Mouse (Mus musculus) kidney, adult 9 months (tissue): Measurements from ENCODE around the gene Tsen2.

Experiments
- DNase-seq: peaks from one replicate; pipeline ENCODE4 v3.0.0; 2022

Tsen2 gene

DNA sequence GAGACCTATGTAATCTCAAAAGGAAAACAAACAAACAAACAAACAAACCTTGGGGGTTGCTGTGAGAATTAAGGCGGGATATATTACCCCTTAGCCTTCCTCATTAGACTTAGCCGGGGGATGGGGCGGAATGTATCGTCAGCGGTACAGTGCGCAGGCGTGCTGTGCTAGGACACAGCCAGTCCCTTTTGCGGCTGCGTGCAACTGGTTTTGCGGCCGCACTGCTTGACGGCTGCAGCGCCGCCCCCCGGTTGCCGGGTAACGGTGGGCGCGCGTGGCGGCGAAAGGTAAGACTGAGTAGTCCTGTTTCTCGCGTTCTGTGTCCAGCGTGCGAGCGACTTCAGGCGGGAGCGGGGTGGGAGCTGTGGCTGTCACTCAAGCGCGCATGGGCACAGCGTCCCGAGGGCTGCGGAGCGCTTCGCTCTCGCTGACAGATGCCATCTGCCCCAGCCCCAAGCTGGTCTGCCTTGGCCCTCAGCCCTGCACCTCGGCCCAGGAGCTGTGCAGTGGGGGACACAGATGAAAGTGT, at the start of gene Tsen2:
TSS of gene Tsen2 (plus strand) at position 223 of the 529 bp plus-strand sequence.
- peak; percentile 98 for DNase-seq

DNA sequence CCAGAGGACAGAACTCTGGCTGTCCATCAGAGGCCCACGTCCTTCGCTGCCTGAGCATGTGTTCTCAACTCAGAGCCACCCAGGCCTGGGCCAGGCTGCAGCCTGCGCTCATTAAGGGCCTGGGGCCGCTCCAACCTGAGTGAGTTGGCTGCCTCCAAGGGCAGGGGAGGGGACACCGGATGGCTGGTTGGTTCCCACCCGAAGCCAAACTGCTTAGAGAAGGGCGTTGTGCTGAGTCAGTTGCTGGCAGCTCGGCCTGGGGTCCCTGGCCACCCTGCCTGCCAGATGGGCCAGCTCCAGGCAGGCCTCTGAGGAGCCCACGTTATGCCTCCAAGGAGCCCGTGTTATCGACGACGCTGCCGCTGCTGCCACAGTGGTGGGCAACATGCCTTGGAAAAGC, 44.9 kb upstream of the Tsen2 start:
- no peak for DNase-seq

DNA sequence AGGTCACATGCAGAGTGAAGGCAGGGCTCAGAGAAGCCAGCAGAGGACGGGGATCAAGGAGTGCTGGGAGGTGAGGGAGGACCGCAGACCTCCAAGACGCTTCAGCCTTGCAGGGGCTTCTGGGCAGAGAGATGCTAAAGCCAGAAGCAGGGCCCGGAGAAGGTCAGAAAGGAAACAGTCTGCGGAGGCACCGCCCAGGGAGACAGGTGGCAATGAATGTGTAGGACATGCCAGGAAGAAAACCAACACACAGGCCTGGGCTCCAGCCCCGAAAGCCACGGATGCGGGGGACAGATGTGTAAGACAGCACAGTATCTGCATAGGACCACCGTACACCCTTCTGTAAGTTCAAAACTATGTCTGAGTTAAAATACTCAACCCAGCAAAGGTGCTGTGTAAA, 44.2 kb upstream of the Tsen2 start:
- no peak for DNase-seq

DNA sequence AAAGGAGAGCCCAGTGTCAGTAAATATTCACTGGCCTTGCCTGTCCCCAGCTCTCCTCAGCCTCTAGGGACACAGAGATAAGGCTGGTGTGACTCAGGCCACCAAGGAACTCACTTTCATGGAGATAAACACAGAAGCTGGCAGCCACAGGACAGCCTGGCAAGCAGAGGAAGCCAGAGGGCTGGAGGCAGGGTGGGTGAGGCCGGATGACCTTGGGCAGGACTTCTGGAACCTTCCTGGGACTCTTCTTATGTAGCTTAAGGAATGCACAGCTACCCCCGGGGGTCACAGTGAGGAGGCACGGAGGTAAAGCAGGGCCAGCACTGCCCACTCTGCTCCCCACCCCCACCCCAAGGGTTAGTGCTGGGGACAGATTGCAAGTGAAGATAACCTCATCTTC, 43.3 kb upstream of the Tsen2 start:
- no peak for DNase-seq

DNA sequence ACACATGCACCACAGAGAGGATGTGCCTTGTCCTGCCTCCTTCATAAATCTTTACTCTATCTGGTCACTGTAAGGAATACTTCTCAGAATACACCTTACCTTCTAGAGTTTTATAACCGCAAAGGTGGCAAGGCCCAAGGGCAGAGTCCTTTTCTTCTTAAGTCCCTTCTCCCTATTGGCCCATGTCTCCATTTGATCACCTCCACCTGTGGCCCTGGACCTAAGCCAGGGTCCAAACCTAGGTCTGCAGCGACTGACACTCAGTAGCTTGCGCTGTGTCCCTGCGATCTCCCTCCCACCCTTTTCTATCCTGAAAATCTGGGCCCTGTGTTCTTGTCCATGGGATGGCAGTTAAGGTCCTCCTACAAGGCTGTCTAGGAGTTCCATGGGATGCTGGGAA, 41.4 kb upstream of the Tsen2 start:
- no peak for DNase-seq

DNA sequence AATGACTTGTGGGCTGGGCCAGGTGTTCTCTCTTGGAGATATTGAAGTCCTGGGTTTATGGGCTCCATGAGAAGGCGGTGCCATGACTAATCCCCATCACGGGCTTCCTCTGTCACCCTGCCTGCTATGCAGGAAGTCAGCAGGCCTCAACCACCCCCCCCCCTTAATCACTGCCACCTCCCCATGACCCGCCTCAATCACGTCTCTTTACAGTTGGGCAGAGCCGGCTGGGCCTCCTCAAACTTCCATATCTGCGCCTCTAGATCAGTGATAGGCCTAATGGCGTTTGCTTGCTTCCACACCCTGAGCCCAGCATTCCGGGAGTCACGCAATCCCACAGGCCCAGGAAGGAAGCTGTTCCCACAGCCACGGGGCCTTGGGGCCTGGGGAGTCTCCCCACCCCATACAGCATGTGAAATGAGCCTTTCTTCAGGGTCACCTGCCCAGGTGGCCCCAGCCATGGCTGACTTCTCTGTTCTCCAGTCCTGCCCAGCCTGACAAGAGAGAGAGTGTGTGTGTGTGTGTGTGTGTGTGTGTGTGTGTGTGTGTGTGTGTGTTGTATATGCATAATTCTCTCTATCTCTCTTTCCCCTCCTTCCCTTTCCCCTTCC, 40.8 kb upstream of the Tsen2 start:
- no peak for DNase-seq

DNA sequence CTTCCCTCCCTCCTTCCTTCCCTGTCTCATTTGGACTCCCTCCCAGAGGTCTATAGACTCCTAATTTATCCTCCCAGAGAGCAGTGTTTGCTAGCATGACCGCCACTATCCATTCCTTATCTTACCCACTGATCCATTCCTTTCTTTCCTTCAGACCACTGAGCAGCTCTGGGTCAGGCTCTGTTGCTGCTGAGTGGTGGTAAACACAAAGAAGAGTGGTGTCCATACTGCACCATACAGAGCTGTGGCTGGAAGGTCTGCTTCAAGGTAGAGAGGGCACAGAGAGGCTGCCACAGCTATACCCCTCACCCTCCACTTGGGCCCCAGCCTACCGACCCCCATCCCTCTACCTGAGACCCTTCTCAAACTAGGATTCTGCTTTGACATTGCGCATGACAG, 40.3 kb upstream of the Tsen2 start:
- no peak for DNase-seq

DNA sequence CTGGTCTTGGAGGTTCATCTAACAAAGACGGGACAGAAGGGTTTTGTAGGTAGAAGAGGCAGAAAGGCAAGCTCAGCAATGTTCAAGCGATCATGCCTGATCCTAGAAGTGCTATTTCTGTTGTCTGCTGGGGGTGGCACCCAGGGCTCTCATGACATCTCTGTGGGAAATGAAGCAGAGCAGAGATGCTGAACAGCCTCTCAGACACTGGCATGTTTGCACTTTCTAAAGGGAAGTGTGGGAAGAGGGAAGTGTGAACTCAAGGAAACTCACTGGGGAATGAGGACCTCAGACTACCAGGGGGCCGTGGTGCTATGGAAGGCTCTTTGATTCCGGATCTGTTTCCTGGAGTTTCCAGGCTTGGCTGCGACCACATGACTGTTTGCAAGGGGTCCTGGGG, 39.5 kb upstream of the Tsen2 start:
- no peak for DNase-seq

DNA sequence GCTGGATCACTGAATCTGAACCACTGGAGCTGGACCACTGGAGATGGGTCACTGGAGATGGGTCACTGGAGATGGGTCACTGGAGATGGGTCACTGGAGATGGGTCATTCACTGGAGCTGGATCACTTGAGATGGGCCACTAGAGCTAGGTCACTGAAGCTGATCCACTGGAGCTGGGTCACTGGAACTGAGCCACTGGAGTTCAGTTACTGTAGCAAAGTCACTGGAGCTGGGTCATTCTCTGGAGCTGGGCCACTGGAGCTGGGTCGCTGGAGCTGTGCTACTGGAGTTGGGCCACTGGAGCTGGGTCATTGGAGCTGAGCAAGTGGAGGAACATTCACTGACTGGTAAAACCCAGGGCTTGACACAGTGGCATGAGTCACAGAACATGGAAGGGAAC, 38.0 kb upstream of the Tsen2 start:
- DNase-seq: no peak

DNA sequence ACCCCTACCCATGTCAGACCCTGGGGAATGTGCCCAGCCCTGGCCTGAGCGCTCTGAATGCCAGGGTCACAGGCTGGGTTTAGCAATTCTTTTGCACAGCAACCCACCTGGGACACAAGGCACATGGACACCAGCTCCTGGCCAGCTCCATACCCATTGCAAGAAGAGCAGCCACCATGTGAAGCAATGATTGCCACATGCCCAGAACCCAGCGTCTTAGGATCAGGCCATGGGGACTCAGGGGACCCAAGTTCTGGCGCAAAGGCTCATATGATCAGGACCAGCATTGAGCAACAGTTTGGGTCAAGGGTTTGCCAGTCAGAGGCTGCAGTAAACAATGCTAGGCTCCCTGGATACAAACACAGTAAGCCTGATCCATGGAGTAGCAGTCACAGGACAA, 33.0 kb upstream of the Tsen2 start:
- peak; percentile 9 for DNase-seq

DNA sequence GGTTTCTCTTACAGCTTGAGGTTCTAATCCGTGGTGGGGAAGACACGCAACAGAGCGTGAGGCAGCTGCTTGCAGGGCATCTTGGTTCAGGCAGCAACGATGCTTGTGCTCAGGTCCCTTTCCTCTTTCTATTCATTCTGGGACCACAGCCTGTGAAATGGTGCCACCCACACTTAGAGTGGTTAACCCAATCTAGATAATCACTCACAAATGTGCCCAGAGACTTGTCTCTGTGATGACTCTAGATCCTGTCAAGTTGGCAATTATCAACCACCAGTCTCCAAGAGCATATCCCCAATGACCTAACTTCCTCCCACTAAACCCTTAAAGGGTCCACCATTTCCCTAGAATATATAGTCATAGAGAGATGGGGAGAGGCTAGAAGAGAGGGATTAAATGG, 31.3 kb upstream of the Tsen2 start:
- no peak for DNase-seq

DNA sequence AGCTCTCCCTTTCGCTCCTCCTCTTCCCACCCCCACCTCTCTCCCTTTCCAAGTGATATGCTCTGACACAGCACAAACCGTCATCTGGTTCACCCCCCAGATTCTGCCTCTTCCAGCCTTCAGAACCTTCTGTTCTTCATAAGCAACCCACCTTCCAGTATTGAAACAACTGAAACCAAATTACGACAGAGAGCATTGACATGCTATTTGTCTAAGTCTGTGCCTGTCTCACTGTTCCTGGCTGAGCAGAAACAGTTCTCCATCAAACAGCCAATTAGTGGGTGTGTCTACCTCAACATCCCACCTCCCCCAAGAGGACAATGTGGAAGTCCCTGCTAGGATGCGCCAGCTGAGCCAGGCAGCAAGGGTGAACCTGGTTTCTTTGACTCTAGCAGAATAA, 26.6 kb upstream of the Tsen2 start:
- no peak for DNase-seq

DNA sequence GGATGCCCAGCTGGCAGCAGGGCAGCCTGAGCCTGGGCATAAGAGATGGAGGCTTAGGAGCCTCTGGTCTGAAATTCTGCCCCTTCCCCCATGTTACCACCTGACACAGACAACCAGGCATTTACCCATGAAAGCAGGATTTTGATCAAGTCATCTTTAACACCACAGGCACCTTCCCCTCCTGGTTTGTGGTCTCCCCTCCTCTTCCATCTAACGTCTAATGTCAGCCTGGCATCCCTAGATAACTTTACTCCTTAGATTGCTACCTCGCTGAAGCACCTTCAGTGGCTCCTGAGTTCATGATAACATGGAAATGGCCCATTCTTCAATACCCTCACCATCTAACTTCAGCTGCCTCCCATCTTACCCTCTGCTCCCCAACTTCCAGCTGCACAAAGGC, 26.1 kb upstream of the Tsen2 start:
- no peak for DNase-seq

DNA sequence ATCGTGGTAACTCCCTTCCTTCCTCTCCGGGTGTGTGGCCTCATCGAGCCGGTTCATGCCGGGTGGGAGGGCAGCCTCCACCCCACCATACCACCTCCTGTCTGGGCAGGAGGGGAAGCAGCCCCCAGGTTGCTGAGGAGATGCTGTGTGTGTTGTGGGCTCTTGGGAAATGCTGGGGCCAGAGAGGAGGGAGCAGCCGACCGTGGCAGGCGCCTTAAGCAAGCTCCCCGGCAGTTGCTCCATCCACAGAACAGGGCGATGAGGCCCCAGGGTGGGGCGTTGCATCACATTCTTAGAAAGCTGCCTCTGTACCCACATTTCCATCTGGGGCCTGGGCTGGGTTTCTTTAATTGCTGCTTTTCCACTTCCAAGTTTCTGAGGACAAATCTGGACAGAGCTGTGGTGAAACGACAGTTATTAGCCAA, 25.2 kb upstream of the Tsen2 start:
- DNase-seq: no peak

DNA sequence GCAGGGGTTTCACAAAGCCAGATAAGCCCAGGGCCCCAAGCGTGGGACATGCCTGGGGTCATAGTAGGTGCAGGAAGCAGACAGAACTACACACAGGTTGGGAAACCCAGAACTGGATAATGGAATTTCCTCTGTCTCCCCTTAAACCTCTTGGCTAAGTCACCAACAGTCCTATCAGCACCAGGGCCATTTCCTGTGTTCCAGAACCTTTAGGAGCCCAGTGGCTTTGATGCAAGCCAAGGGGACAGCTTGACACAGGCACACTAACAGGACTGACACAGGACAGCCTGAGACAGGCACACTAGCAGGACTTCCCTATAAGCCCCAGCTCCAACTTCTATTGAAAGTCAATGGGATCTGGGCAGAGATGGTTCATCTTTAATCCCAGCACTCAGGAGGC, 22.5 kb upstream of the Tsen2 start:
- DNase-seq: no peak

DNA sequence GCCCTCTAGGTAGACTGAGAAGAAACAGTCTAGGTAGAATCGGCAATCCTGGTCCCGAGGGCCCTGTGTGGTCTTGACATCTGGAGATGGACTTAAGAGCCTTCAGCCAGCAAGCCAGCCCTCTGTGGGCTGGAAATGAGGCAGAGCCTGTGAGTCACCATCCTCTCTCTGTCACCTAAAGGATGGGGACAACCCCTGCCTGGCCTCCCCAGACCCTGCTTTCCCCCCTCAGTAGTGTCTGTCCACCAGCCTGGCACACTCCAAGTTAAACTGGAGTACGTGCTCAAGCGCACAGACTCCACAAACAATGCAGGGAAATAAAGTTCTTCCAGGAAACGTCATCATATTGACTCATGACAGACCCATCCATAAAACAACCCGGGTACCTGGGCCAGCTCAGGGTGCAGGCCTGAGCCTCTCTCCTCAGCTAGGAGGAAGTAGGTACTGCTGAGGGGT, 21.7 kb upstream of the Tsen2 start:
- DNase-seq: no peak

DNA sequence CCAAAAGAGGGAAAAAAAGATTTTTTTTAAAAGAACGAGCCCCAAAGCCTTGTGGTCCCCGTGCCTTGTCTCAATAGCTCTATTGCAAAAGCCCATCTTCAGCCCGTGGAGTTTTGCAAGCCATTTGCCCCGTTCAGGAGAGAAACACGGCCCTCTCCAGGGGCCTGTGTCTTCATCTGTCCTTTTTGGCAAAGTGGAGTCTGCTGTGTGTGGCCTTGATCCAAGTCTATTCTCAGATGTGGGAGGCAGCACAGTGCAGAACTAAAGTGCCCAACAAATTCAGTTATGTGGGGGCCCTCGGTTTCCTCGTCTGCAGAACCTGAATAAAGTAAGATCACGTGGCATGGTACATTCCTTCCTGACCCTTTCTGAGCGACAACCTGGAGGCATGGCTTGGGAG, 21.3 kb upstream of the Tsen2 start:
- DNase-seq: no peak

DNA sequence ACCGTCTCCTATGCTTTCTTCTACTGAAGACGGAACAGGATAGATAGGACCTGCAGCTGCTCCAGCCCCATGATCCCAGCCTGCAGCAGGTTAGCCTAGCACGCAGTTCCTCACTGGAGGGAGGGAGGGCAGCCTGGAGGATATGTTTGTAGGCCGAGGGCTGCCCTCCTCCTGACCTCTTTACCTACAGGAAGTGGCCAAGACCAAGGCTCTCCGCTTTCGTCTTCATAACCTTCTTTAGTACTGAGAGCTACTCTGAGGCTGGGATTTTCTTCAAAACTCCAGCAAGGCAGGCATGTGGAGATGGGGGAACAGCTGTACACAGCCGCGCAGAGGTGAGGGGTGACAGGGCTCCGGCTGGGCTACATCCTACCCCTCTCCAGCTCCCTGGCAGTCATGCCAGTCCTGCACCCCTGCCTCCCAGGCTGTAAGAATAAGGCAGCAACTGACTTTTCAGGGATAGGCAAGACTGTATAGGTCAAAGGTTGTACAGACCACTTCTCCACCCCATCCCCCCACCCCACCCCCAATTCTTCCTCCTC, 19.9 kb upstream of the Tsen2 start:
- DNase-seq: no peak

DNA sequence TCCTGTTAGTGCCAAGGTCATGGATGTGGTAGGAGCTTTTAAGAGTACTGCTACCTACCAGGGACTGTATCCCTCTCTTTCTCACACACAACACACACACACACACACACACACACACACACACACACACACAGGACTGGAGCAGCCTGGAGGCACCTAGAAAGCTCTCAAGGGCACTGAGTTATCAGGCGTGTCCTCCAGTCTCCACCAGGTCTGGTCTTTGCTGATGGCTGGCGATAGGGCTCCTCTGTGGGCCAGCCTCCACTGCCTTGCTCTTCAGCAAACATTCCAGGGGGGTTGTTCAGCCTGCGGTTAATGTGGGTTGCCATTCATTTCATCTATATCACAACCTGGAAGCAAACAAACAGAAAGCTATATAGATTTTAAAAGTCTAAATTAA, 17.0 kb upstream of the Tsen2 start:
- no peak for DNase-seq

DNA sequence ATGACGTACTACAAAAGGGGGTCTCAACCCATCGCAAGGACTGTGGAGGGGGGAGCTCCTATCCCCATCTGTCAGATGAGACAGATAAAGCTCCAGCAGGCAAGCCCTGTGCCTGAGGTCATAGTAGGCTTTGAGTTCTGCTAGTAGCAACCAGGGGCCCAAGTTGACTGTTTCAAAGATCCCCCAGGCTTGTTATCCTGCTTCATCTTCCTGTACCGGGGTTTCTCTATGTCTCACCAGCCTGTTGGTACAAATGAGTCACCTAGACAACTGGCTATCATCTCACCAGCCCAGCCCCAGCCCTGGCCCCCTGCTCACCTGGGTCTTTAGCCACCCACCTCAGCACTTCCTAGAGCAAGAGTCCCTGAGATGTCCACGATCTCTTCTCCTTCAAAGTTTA, 16.1 kb upstream of the Tsen2 start:
- no peak for DNase-seq

DNA sequence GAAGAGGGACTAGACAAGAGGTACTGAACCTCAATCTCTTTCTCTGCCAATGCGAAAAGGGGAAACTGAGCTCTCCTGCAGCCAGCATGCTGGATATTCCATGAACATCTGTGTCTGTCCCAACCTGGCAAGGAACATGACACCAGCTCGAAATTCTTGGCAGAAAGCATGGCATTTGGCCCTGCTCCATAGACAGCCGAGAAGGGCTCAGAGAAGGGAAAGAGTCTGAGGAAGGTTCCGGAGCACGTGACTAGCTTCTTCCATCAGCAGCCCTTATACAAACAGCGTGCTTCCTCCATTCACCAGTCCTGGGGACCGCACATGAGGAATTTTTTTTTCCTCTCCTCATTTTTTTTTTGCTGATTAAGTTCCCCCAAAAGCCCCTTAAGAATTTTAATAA, 9.8 kb upstream of the Tsen2 start:
- no peak for DNase-seq

DNA sequence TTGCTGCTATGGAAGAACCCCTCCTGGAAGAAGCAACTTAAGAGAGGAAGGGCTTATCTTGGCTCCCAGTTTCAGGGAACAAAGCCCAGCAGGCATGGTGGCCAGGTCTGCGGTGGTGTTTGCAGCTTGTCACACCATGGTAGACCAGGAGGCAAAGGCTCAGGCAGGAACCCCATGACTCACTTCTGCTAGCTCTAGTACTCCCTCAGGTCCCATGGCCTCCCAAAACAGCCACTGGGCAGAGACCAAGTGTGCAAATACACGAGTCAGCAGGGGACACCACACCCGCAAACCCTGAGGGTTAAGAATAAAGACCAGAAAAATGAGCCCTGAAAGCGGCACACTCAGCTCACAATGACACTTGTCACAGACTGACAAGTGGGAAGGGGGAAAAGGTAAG, 8.3 kb upstream of the Tsen2 start:
- DNase-seq: no peak

DNA sequence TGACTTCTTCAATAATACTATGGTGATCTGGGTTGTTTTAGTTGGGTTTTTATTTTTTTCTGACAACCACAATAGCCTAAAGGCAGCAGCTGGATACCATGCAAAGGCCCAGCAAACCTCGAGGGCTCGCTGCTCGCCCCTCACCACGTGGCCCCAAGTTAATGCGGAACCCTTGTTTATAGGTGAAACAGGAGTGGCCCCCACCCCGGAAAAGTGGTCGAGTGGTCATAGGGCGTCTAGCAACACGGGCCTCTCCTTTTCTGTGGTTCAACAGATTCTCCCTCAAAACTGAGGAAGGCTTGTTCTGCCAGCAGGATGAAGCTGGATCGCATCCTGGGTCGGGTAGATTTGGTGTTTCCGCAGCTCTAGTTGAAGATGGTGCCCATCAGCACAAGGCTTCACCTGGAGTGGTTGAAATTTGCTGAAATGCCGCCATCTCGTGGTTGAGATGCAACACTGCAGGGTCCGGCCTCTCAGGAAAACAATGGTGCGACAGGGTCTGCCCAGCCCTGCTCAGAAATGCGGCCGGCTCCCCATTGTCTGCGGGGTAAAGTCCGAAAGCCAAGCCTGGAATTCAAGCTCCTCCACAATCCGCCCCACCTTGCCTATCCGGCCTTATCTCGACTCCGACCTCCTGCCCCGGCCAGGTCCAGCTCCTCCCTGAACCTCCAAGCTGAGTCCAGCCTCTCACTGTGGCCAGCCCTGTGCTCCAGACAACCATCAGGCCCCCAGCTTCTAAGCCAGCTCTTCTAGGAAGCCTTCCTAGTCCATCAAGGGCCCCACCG, 5.6 kb upstream of the Tsen2 start:
- DNase-seq: peak; percentile 84

DNA sequence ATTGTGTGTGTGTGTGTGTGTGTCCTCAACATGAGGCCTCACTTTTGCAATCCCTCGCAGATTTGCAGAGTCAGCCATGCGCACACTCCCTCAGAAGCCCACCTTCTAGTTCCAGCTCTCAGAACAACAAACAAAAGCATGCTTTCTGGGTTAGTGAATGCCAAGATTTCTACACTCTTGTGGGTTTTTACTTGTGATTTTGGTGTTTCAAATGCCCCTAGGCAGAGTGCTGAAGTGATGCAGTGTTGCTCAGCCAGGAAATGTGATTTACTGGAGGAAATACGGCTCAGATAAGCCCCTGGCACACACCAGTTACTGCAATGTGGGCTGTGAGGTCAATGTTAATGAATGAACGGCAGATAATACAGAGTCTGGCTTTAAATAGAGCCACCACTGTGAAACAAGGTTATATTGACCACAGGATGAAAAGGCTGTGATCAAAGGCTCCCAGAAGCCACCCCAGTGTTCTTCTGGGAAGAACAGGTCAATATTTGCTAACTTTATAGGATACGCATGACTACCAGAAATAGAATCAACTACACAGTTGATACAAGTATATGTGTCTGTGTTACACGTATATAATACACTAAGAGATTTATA, 2.7 kb upstream of the Tsen2 start:
- DNase-seq: no peak
